Mouse (Mus musculus): ENCODE measurements around the gene Unc93b1.

The Unc93b1 gene

GRCm38 (mm10) chr19:3988750-3989149 is 53.8 kb downstream of the Unc93b1 start:
- DNase-seq = no peak

- no peak for DNase-seq
Observed at GRCm38 (mm10) chr19:3990804-3991203, 55.8 kb downstream of the Unc93b1 start.

DNA sequence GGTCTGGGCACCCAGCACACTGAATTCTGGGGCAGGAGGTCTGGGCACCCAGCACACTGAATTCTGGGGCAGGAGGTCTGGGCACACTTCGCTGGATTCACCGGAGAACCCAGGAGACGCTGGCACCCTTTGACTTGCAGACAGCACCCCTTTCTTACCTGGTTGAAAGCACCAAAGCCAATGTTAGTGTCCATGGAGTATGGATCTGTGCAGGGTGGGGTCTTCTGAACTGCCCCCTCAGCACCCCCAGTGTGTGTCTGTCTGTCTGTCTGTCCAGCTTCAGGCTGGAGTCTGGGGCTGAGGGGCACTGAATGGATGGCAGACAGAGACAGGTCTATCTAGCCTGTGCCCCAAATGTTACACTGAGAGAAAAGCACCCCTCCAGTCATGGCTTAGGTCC is 56.6 kb downstream of the Unc93b1 start:
- DNase-seq = no peak

GRCm38 (mm10) chr19:3991966-3992365 is 57.0 kb downstream of the Unc93b1 start:
- DNase-seq = no peak

DNA sequence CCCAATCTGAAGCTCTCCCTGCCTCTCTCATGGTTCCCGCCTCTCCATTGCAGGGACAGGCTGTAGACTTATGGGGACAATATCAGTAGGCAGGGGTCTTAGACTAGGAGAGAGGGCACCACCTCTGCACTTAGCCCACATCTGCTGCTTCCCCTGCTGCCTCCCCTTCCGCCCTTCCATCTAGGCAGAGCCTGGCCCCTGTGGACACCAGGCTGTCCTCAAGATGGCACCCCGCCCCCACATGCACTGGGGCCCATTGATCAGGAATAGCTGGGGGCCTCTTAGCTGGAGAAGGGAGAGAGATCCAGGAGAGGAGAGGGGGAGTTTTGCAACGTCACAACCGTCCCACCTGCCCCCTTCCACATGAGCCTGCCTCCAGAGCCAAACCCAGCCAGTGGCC is 57.4 kb downstream of the Unc93b1 start, which contains the start of gene Tbx10:
Gene Tbx10 (plus strand): TSS at position 337 of the 400 bp plus-strand sequence.
- DNase-seq = no peak

DNA sequence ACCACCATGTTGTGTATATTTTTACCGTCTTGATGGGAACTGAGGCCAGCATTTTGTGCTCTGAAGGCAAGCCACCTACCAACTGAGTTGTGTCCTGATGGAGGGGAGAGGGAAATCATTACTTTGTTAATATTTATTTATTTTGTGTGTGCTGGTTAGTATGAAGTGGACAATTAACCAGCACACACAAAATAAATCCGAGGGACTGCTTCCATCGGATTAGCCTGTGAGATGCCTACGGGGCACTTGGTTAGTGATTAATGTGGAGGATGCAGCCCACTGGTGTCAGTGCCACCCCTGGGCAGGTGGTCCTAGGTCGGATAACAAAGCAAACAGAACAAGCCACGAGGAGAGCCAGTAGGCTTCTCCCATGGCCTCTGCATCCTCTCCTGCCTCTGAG is 59.9 kb downstream of the Unc93b1 start:
- no peak for DNase-seq

DNA sequence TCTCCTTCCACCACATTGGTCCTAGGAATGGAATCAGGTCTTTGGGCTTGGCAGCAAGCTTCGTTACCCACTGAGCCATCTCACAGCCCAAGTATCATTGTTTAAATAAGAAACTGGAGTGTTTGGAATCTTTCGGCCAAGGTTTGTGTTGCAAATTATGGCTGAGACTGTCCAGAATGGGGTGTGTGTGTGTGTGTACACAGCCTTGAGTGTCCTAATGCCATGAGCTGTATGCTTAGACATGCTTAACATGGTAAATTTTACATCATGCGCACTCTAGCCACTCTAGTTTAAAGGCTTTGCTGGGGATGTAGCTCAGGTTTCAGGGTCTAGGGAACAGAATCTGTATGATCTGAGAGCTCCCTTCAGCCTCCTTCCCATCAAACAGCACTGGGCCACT is 60.5 kb downstream of the Unc93b1 start:
- no peak for DNase-seq

GRCm38 (mm10) chr19:3996106-3996505 is 61.1 kb downstream of the Unc93b1 start:
- DNase-seq = no peak

GRCm38 (mm10) chr19:3996747-3997146 is 61.8 kb downstream of the Unc93b1 start:
- no peak for DNase-seq

DNA sequence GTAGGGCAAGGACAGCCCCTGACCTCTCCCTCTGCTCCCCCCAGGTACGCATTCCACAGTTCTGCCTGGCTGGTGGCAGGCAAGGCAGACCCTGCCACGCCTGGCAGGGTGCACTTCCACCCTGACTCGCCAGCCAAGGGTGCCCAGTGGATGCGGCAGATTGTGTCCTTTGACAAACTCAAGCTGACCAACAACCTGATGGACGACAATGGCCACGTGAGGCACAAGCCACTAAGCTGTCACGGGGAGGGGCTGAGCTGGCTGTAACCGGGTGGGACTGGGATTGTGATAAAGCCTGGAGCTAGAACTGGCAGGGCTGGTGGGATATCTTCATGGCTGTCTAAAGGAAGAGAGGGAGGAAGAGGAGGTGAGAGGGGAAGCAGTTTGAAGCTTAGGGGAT is 62.2 kb downstream of the Unc93b1 start:
- DNase-seq = no peak

GRCm38 (mm10) chr19:3998335-3998734 is 63.3 kb downstream of the Unc93b1 start:
- no peak for DNase-seq
